Mouse (Mus musculus) C2C12 (cell line): ENCODE results near the gene Tnfrsf1b. TPM values are rescaled to one million over a fixed set of nuclear protein-coding genes. Genes with fewer than 3 reads are reported as not detected.

ENCODE experiments used
- H3K27me3 ChIP-seq: one replicate; pipeline ENCODE4 v1.6.1; 2011; ENCODE audit not compliant: control insufficient read depth, insufficient read depth, insufficient read length
- H3K36me3 ChIP-seq: one replicate; pipeline ENCODE4 v1.6.1; 2011; ENCODE audit not compliant: control insufficient read depth, insufficient read depth
- H3K4me3 ChIP-seq: one replicate; pipeline ENCODE4 v1.5.1; 2011; ENCODE audit warnings: mild to moderate bottlenecking, control low read depth; ENCODE audit not compliant: poor library complexity, insufficient read depth, severe bottlenecking
- H3K79me2 ChIP-seq: one replicate; pipeline ENCODE4 v1.6.1; 2011; ENCODE audit not compliant: control insufficient read depth, insufficient read depth
- H3K79me3 ChIP-seq: one replicate; pipeline ENCODE4 v1.6.1; 2011; ENCODE audit warnings: low read depth, control low read depth
- H3ac ChIP-seq: one replicate; pipeline ENCODE3; 2011; ENCODE audit warnings: low read depth; ENCODE audit not compliant: control insufficient read depth, insufficient read length
- CEBPB ChIP-seq: IDR thresholded peaks from one replicate; pipeline ENCODE4 v1.6.1; 2011; ENCODE audit warnings: low read depth, mild to moderate bottlenecking, control low read depth, moderate library complexity
- CTCF ChIP-seq: IDR thresholded peaks from one replicate; pipeline ENCODE4 v1.5.1; 2011; ENCODE audit not compliant: control insufficient read depth, insufficient read depth, insufficient read length
- FOSL1 ChIP-seq: IDR thresholded peaks from one replicate; pipeline ENCODE4 v1.8.0; 2011; ENCODE audit warnings: mild to moderate bottlenecking, low read length; ENCODE audit not compliant: poor library complexity, insufficient read depth, severe bottlenecking
- MAX ChIP-seq: IDR thresholded peaks from one replicate; pipeline ENCODE4 v1.6.1; 2011; ENCODE audit warnings: mild to moderate bottlenecking, control low read depth
- MYOD1 ChIP-seq: IDR thresholded peaks from one replicate; pipeline ENCODE4 v1.6.1; 2011; ENCODE audit warnings: low read depth; ENCODE audit not compliant: control insufficient read depth, insufficient read length
- MYOG ChIP-seq: IDR thresholded peaks from one replicate; pipeline ENCODE4 v1.6.1; 2011; ENCODE audit not compliant: control insufficient read depth, insufficient read length; ENCODE audit errors: extremely low read depth
- USF1 ChIP-seq: IDR thresholded peaks from one replicate; pipeline ENCODE4 v1.6.1; 2011; ENCODE audit warnings: low read depth, mild to moderate bottlenecking, control low read depth, moderate library complexity
- polyA plus RNA-seq: library from polyadenylated mRNA; unstranded; fragments of >200 nt; fragmentation: generic; extraction: Trizol; gene quantifications from one replicate; pipeline ENCODE4 v1.2.1, GENCODE M21; 2012; ENCODE audit warnings: missing spikeins

The Tnfrsf1b gene
- polyA plus RNA-seq, 1 experiment = 7.7 TPM

GRCm38 (mm10) chr4:145242719-145243350 is 3.8 kb downstream of the Tnfrsf1b start:
- H3K79me2 ChIP-seq = peaks cover 85% of the 10 kb centered on the region

DNA sequence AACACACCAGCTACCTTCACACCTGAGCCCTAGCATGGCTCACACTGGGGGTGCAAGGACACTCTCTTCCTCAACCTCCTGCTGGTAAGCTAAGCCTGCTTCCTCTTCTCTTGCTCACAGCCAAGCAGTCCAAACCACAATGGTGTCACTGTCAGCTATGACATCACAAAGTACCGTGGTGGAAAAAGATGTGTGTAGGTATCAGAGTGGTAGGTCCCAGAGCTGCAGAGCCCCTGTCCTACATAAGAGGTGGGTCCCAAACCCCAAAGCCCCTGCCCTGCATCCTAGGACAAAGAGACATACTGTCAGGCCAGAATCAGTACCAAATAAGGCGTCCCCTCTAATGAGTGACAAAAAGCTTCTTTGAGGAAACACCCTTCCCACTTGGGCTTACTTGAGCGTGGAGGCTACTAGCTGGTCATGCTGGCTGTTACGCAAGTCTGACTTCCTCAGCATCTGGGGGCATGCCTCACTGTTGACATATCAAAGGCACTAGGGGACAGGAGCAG is 5.9 kb downstream of the Tnfrsf1b start:
- Histone ChIP-seq H3K4me3 (no peak overlapping the region), H3K36me3 (peaks cover 21% of the 10 kb centered on the region), H3K27me3 (no peaks in the 10 kb centered on the region), H3K79me2 (peaks cover 95% of the 10 kb centered on the region), H3ac (no peak overlapping the region), H3K79me3 (peaks cover 73% of the 10 kb centered on the region)
- TF ChIP-seq MAX (no peak), USF1 (no peak)

More at GRCm38 (mm10) chr4:145242719-145243350, 3.8 kb downstream of the Tnfrsf1b start:
- TF ChIP-seq MYOD1 (no peak), CTCF (no peak), CEBPB (no peak), FOSL1 (no peak), MAX (no peak), MYOG (no peak), USF1 (no peak)
- H3K36me3 ChIP-seq = peaks cover 2% of the 10 kb centered on the region
- peaks cover 59% of the 10 kb centered on the region for H3K79me3 ChIP-seq
- no peak overlapping the region for H3K4me3 ChIP-seq
- H3K27me3 ChIP-seq = no peaks in the 10 kb centered on the region
- H3ac ChIP-seq = no peak overlapping the region

GRCm38 (mm10) chr4:145239049-145239830 is 7.4 kb downstream of the Tnfrsf1b start:
- Histone ChIP-seq H3K36me3 (peaks cover 21% of the 10 kb centered on the region), H3ac (no peak overlapping the region), H3K79me3 (peaks cover 66% of the 10 kb centered on the region), H3K79me2 (peaks cover 95% of the 10 kb centered on the region), H3K4me3 (no peak overlapping the region), H3K27me3 (no peaks in the 10 kb centered on the region)
- TF ChIP-seq MYOD1 (peak; percentile 55), CEBPB (no peak), CTCF (no peak), FOSL1 (no peak), MAX (peak; percentile 75)

DNA sequence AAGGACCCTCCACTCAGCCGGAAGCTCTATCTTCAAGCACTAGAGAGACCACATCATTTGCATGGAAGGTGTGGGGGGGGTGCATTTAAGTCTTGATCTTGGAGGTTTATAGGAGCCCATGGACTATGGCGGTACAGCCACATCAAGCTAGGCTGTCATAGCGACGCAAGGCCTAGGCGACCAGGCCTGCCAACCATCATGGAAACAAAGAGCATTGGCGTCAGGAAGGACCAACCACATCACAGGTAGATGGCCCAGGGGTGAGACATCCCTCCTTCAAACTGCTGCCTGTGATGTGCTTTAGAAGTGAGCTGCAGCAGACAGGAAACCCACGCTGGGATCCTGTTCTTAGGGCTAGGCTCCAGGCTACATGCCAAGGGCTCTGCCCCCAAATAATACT is 10.6 kb downstream of the Tnfrsf1b start:
- Histone ChIP-seq H3K4me3 (no peak overlapping the region), H3ac (no peak overlapping the region), H3K79me3 (peaks cover 59% of the 10 kb centered on the region), H3K36me3 (peaks cover 22% of the 10 kb centered on the region), H3K27me3 (no peaks in the 10 kb centered on the region), H3K79me2 (peaks cover 89% of the 10 kb centered on the region)
- no peak for TF ChIP-seq CEBPB
- TF ChIP-seq FOSL1 = no peak
- no peak for TF ChIP-seq MYOG
- TF ChIP-seq CTCF = no peak
- TF ChIP-seq MYOD1 = no peak
- no peak for TF ChIP-seq USF1
- no peak for TF ChIP-seq MAX

DNA sequence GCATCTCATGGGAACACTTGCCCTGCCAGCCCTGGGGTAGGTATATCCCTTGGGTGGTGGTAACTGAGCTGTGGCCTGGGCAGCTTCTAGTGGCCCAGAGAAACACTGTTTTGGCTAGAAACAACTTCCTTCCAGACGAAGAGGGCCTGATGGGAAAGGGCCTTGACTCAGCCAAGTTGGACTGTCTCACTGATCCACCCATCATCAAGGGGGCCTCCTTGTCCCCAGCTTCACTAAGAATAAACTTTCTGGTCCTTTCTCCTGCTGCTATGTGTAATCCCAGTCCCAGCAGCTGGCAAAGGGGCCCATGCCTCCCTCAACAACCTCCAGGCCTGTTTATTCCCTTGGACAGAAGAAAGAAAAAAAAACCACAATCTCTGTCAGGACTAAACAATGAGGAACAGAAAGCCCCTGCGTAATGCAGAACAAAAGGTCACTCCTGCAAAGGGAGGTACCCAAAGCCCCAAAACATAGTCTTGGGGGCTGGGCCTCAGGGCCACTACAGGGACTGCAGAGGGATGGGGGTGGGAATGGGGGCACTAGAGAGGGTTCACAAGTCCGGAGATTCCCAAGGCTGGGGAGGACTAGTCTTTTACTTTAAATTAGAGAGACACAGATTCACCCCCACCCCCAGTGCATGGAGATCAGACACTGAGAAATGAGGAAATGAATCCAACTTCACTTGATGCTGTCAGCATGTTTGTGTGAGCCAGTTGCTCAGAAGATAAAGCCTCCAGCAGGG is 13.0 kb downstream of the Tnfrsf1b start:
- TF ChIP-seq USF1 (no peak), MYOG (no peak), CTCF (no peak), CEBPB (no peak), MYOD1 (no peak), FOSL1 (no peak), MAX (no peak)
- Histone ChIP-seq H3K27me3 (no peaks in the 10 kb centered on the region), H3K79me2 (peaks cover 94% of the 10 kb centered on the region), H3K79me3 (peaks cover 55% of the 10 kb centered on the region), H3K36me3 (peaks cover 37% of the 10 kb centered on the region), H3K4me3 (no peak overlapping the region), H3ac (no peak overlapping the region)
